Mouse (Mus musculus): ENCODE data around the gene Poc1b. TPM values are rescaled to one million over a fixed set of nuclear protein-coding genes. Genes with fewer than 3 reads are reported as not detected.
"Not testable (repeated sequence)": the region's sequence is repeated elsewhere in the genome, so short reads cannot be mapped to it uniquely, and the experiment has no call there.

The Poc1b gene
- polyA plus RNA-seq, 1 experiment, result not detected

GRCm38 (mm10) chr10:99211503-99212265, 104.8 kb downstream of the Poc1b start:
- 97% methylated on average over 9 of the region's 9 CpGs for WGBS
- H3K4me3 ChIP-seq (ENCODE audit: insufficient read depth, low read depth, low read length), result no peak overlapping the region
- H3K27ac ChIP-seq (ENCODE audit: insufficient read depth, low read depth, low read length), result no peak overlapping the region
- no peak for TF ChIP-seq CTCF (IDR thresholded peaks at IDR 0.05; ENCODE audit: insufficient read depth, low read depth, low read length)
- TF ChIP-seq POLR2A (IDR thresholded peaks at IDR 0.05; ENCODE audit: insufficient read depth, low read depth, low read length), result no peak
- H3K4me1 ChIP-seq (ENCODE audit: control insufficient read depth, insufficient read depth, low read length), result no peaks in the 10 kb centered on the region

- TF ChIP-seq CTCF (IDR thresholded peaks at IDR 0.05; ENCODE audit: insufficient read depth, low read depth, low read length) (no peak), POLR2A (IDR thresholded peaks at IDR 0.05; ENCODE audit: insufficient read depth, low read depth, low read length) (no peak)
- WGBS, result 91% methylated on average over 15 of the region's 15 CpGs
- Histone ChIP-seq H3K4me1 (ENCODE audit: control insufficient read depth, insufficient read depth, low read length) (no peaks in the 10 kb centered on the region), H3K27ac (ENCODE audit: insufficient read depth, low read depth, low read length) (no peak overlapping the region), H3K4me3 (ENCODE audit: insufficient read depth, low read depth, low read length) (no peak overlapping the region)
These were observed 107.8 kb downstream of the Poc1b start for GRCm38 (mm10) chr10:99214421-99215299.

- not testable (repeated sequence) for H3K4me3 ChIP-seq (ENCODE audit: insufficient read depth, low read depth, low read length); H3K4me1 ChIP-seq (ENCODE audit: control insufficient read depth, insufficient read depth, low read length); H3K27ac ChIP-seq (ENCODE audit: insufficient read depth, low read depth, low read length)
- WGBS, result 84% methylated on average over 15 of the region's 15 CpGs
These were observed 109.7 kb downstream of the Poc1b start for GRCm38 (mm10) chr10:99216570-99216969.

- Histone ChIP-seq H3K4me1 (ENCODE audit: control insufficient read depth, insufficient read depth, low read length) (no peaks in the 10 kb centered on the region), H3K4me3 (ENCODE audit: insufficient read depth, low read depth, low read length) (no peak overlapping the region), H3K27ac (ENCODE audit: insufficient read depth, low read depth, low read length) (no peak overlapping the region)
- no peak for TF ChIP-seq POLR2A (IDR thresholded peaks at IDR 0.05; ENCODE audit: insufficient read depth, low read depth, low read length)
- TF ChIP-seq CTCF (IDR thresholded peaks at IDR 0.05; ENCODE audit: insufficient read depth, low read depth, low read length), result no peak
- 76% methylated on average over 8 of the region's 8 CpGs for WGBS
These were observed 114.7 kb downstream of the Poc1b start for GRCm38 (mm10) chr10:99221540-99221939.

GRCm38 (mm10) chr10:99222726-99223125, 115.9 kb downstream of the Poc1b start:
- WGBS, result 60% methylated on average over 5 of the region's 5 CpGs
- TF ChIP-seq POLR2A (IDR thresholded peaks at IDR 0.05; ENCODE audit: insufficient read depth, low read depth, low read length), result no peak
- no peak for TF ChIP-seq CTCF (IDR thresholded peaks at IDR 0.05; ENCODE audit: insufficient read depth, low read depth, low read length)
- no peaks in the 10 kb centered on the region for H3K4me1 ChIP-seq (ENCODE audit: control insufficient read depth, insufficient read depth, low read length)
- H3K27ac ChIP-seq (ENCODE audit: insufficient read depth, low read depth, low read length), result no peak overlapping the region
- H3K4me3 ChIP-seq (ENCODE audit: insufficient read depth, low read depth, low read length), result no peak overlapping the region

GRCm38 (mm10) chr10:99224218-99224617, 117.4 kb downstream of the Poc1b start:
- 75% methylated on average over 3 of the region's 3 CpGs for WGBS
- TF ChIP-seq CTCF (IDR thresholded peaks at IDR 0.05; ENCODE audit: insufficient read depth, low read depth, low read length) (no peak), POLR2A (IDR thresholded peaks at IDR 0.05; ENCODE audit: insufficient read depth, low read depth, low read length) (no peak)
- no peak overlapping the region for H3K27ac ChIP-seq (ENCODE audit: insufficient read depth, low read depth, low read length)
- H3K4me1 ChIP-seq (ENCODE audit: control insufficient read depth, insufficient read depth, low read length), result peaks cover 3% of the 10 kb centered on the region
- no peak overlapping the region for H3K4me3 ChIP-seq (ENCODE audit: insufficient read depth, low read depth, low read length)

GRCm38 (mm10) chr10:99226782-99227181, 119.9 kb downstream of the Poc1b start:
- TF ChIP-seq POLR2A (IDR thresholded peaks at IDR 0.05; ENCODE audit: insufficient read depth, low read depth, low read length) (no peak), CTCF (IDR thresholded peaks at IDR 0.05; ENCODE audit: insufficient read depth, low read depth, low read length) (no peak)
- Histone ChIP-seq H3K4me1 (ENCODE audit: control insufficient read depth, insufficient read depth, low read length) (peaks cover 3% of the 10 kb centered on the region), H3K4me3 (ENCODE audit: insufficient read depth, low read depth, low read length) (no peak overlapping the region), H3K27ac (ENCODE audit: insufficient read depth, low read depth, low read length) (no peak overlapping the region)
- WGBS, result 95% methylated on average over 5 of the region's 5 CpGs

- Histone ChIP-seq H3K27ac (ENCODE audit: insufficient read depth, low read depth, low read length) (peak overlapping the region; percentile 57), H3K4me1 (ENCODE audit: control insufficient read depth, insufficient read depth, low read length) (peaks cover 3% of the 10 kb centered on the region), H3K4me3 (ENCODE audit: insufficient read depth, low read depth, low read length) (no peak overlapping the region)
- TF ChIP-seq POLR2A (IDR thresholded peaks at IDR 0.05; ENCODE audit: insufficient read depth, low read depth, low read length) (no peak), CTCF (IDR thresholded peaks at IDR 0.05; ENCODE audit: insufficient read depth, low read depth, low read length) (no peak)
- WGBS, result 46% methylated on average over 17 of the region's 17 CpGs
These were observed 121.4 kb downstream of the Poc1b start for GRCm38 (mm10) chr10:99227968-99228864.
